Mouse (Mus musculus): ENCODE results near the gene Sv2c. TPM values are rescaled to one million over a fixed set of nuclear protein-coding genes. Genes with fewer than 3 reads are reported as not detected.

Gene Sv2c
- 24.3 and 25.7 TPM in 2 replicates for total RNA-seq (2014; rRNA removed)
- polyA plus RNA-seq (2015; fragmentation: Nextera tagmentation; extraction: Ambion mirVana): 7.8 and 7.9 TPM in 2 replicates

DNA sequence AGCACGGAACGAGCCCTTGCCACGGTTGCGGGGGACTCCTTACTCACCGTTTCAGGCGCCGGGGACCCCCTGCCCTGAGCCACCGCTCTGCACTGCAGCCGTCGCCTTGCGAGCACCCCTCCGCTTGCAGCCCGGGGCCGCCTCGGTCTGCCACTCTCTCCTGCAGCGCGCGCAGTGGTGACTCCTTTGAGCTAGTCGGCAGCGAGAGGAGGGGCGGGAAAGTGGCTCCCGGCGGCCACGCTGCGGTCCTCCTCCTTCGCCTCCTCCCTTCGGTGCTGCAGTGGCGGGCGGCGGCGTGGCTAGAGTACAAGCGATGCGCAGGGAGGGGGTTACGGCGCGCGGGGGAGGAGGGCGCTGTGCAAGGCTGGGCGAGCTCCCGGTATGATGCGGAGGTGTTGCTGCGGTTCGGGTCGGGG lies at the start of gene Sv2c:
Gene Sv2c, minus strand, starts transcription at position 177 of the 416 bp plus-strand sequence.
- peak; percentile 20; the same call in 1 of the 2 replicates for TF ChIP-seq CTCF (IDR thresholded peaks at IDR 0.05)
- Histone ChIP-seq H3K4me1 (ENCODE audit: insufficient read depth, low read length) (no peaks in the 10 kb centered on the region), H3K9me3 (ENCODE audit: low read length) (no peaks in the 10 kb centered on the region), H3K9ac (replicated peaks; ENCODE audit: low read length, poor library complexity, severe bottlenecking) (peak within 1 kb of the TSS; percentile 46), H3K27ac (ENCODE audit: low read depth, low read length) (peak within 1 kb of the TSS; percentile 51; the same call in 1 of the 2 replicates), H3K36me3 (ENCODE audit: insufficient read depth, low read length) (no peaks in the 10 kb centered on the region), H3K27me3 (ENCODE audit: insufficient read depth, low read length) (peaks cover 3% of the 10 kb centered on the region; the same call in 1 of the 2 replicates), H3K4me2 (ENCODE audit: low read depth, low read length, poor library complexity, severe bottlenecking) (peak within 1 kb of the TSS; percentile 93), H3K4me3 (ENCODE audit: low read depth, low read length) (peak within 1 kb of the TSS; percentile 47)
- DNase-seq (ENCODE audit: low spot score) (peak; percentile 78), ATAC-seq (ENCODE audit: low FRiP score) (peak; percentile 60)
- WGBS: 0% methylated on average over 42 of the region's 44 CpGs

DNA sequence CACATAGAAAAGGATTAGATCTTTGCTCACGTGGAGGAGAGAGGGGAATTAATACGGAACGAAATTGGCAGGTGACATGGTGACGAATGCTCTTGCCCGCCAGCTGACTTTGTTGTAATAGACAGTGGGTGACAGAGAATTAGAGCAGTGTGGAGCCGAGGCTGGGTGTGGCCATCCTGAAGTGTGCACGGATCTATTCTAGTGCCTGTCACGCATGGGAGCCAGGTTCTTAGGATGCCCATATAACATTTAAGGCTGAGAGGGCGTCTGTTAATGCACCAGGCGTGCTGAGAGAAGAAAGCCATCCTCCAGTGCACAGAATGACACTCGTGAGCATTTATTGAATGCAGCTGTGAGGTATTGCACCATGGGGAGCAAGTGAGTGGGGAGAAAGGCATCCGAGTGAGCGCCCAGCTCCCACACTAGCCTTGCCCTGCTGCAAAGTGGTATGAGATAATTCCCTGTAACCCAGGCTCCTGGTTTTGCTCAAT lies 48.3 kb upstream of the Sv2c start:
- no peaks in the 10 kb centered on the region for H3K36me3 ChIP-seq (ENCODE audit: insufficient read depth, low read length)
- no peaks in the 10 kb centered on the region for H3K27me3 ChIP-seq (ENCODE audit: insufficient read depth, low read length)
- no peak overlapping the region for H3K27ac ChIP-seq (ENCODE audit: low read depth, low read length)
- H3K4me2 ChIP-seq (ENCODE audit: low read depth, low read length, poor library complexity, severe bottlenecking): no peak overlapping the region
- DNase-seq (ENCODE audit: low spot score) (peak; percentile 53), ATAC-seq (ENCODE audit: low FRiP score) (0 out of 2 replicates have a peak, but pooled peaks have one; percentile 47)
- H3K4me1 ChIP-seq (ENCODE audit: insufficient read depth, low read length): no peaks in the 10 kb centered on the region
- no peak overlapping the region for H3K9ac ChIP-seq (replicated peaks; ENCODE audit: low read length, poor library complexity, severe bottlenecking)
- no peaks in the 10 kb centered on the region for H3K9me3 ChIP-seq (ENCODE audit: low read length)
- 59% methylated on average over 13 of the region's 13 CpGs for WGBS
- TF ChIP-seq CTCF (IDR thresholded peaks at IDR 0.05): no peak
- no peak overlapping the region for H3K4me3 ChIP-seq (ENCODE audit: low read depth, low read length)

DNA sequence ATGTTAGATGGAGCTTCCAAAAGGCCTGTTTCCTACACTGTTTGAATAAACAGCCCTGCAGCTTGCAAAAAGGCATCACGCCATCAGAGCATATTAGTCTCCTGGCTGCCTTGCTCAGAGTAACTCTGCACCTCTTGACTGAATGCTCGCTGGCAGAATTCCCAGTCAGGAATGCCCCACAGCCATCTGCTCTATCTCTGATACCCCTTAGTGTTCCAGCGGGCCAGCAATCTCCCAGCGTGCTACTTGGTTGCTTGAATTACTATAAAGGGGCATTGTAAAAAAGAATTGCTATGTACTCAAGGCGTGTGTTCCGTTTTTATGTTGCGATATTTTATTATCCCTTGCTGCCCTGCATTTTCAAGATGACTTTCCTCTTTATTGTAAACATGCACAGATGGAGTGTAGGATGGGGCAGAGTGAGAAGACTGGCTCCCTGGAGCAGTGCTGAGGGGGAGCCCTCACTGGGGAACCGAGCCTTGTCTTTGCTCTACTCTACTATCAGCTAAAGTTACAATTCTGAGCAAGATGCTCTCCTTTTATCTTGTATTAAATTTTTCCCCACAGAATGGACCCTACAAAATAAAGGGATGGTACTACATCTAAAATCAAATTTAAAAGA lies 43.3 kb upstream of the Sv2c start:
- ATAC-seq (ENCODE audit: low FRiP score) (peak; percentile 71; the same call in 1 of the 2 replicates), DNase-seq (ENCODE audit: low spot score) (peak; percentile 94)
- H3K9me3 ChIP-seq (ENCODE audit: low read length): no peaks in the 10 kb centered on the region
- TF ChIP-seq CTCF (IDR thresholded peaks at IDR 0.05): no peak
- H3K36me3 ChIP-seq (ENCODE audit: insufficient read depth, low read length): no peaks in the 10 kb centered on the region
- 41% methylated on average over 8 of the region's 8 CpGs for WGBS
- no peaks in the 10 kb centered on the region for H3K4me1 ChIP-seq (ENCODE audit: insufficient read depth, low read length)
- no peak overlapping the region; the same call in 1 of the 2 replicates for H3K4me3 ChIP-seq (ENCODE audit: low read depth, low read length)
- no peak overlapping the region for H3K27ac ChIP-seq (ENCODE audit: low read depth, low read length)
- H3K27me3 ChIP-seq (ENCODE audit: insufficient read depth, low read length): no peaks in the 10 kb centered on the region
- H3K4me2 ChIP-seq (ENCODE audit: low read depth, low read length, poor library complexity, severe bottlenecking): no peak overlapping the region
- no peak overlapping the region for H3K9ac ChIP-seq (replicated peaks; ENCODE audit: low read length, poor library complexity, severe bottlenecking)

DNA sequence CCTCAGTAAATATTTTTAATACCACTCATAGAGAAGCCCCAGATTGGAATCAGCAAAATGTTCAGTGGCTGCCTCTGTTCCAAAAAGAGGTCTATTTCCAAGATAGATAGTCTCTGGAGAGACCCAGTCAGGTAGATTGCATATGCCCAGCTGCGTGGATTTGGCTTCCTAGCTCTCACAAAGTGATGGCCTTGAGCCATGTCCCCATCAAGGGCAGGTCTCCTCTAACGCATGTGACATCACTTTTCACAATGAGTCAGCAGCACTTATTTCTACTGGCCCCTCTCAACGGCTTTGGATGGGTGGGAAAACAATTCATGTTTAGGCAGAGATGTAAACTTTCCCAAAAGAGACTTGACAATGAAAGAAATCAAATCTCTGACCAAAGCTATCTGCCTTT lies 41.3 kb upstream of the Sv2c start:
- no peaks in the 10 kb centered on the region for H3K27me3 ChIP-seq (ENCODE audit: insufficient read depth, low read length)
- no peak overlapping the region for H3K4me2 ChIP-seq (ENCODE audit: low read depth, low read length, poor library complexity, severe bottlenecking)
- no peak for ATAC-seq (ENCODE audit: low FRiP score)
- H3K36me3 ChIP-seq (ENCODE audit: insufficient read depth, low read length): no peaks in the 10 kb centered on the region
- no peak for DNase-seq (ENCODE audit: low spot score)
- no peak overlapping the region for H3K9ac ChIP-seq (replicated peaks; ENCODE audit: low read length, poor library complexity, severe bottlenecking)
- no peaks in the 10 kb centered on the region for H3K9me3 ChIP-seq (ENCODE audit: low read length)
- no peak overlapping the region for H3K4me3 ChIP-seq (ENCODE audit: low read depth, low read length)
- WGBS: 77% methylated on average over 3 of the region's 3 CpGs
- no peaks in the 10 kb centered on the region for H3K4me1 ChIP-seq (ENCODE audit: insufficient read depth, low read length)
- no peak overlapping the region for H3K27ac ChIP-seq (ENCODE audit: low read depth, low read length)
- no peak for TF ChIP-seq CTCF (IDR thresholded peaks at IDR 0.05)

DNA sequence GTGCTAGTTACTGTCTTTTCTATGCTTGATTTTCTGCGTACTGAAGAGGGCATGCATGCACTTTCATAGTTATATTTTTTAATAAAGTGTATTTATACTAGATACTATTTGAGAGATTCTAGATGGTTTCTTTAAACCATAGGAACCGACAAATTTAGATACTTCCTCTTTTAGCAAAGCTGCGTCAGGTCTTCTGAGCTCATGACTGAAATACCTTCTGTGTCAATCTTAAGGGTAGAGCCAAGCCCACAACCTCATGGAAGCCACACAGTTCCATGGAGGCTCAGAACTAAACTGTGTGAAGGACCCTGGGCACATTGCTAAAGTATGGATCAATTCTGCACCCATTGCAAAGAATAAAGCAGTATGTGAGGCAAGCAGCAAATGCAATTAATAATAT lies 39.9 kb upstream of the Sv2c start:
- DNase-seq (ENCODE audit: low spot score): no peak
- no peak overlapping the region for H3K27ac ChIP-seq (ENCODE audit: low read depth, low read length)
- H3K9me3 ChIP-seq (ENCODE audit: low read length): no peaks in the 10 kb centered on the region
- no peak overlapping the region for H3K9ac ChIP-seq (replicated peaks; ENCODE audit: low read length, poor library complexity, severe bottlenecking)
- TF ChIP-seq CTCF (IDR thresholded peaks at IDR 0.05): no peak
- 93% methylated on average over 3 of the region's 3 CpGs for WGBS
- H3K4me3 ChIP-seq (ENCODE audit: low read depth, low read length): no peak overlapping the region
- no peak for ATAC-seq (ENCODE audit: low FRiP score)
- no peak overlapping the region for H3K4me2 ChIP-seq (ENCODE audit: low read depth, low read length, poor library complexity, severe bottlenecking)
- H3K27me3 ChIP-seq (ENCODE audit: insufficient read depth, low read length): no peaks in the 10 kb centered on the region
- H3K36me3 ChIP-seq (ENCODE audit: insufficient read depth, low read length): no peaks in the 10 kb centered on the region
- H3K4me1 ChIP-seq (ENCODE audit: insufficient read depth, low read length): no peaks in the 10 kb centered on the region

DNA sequence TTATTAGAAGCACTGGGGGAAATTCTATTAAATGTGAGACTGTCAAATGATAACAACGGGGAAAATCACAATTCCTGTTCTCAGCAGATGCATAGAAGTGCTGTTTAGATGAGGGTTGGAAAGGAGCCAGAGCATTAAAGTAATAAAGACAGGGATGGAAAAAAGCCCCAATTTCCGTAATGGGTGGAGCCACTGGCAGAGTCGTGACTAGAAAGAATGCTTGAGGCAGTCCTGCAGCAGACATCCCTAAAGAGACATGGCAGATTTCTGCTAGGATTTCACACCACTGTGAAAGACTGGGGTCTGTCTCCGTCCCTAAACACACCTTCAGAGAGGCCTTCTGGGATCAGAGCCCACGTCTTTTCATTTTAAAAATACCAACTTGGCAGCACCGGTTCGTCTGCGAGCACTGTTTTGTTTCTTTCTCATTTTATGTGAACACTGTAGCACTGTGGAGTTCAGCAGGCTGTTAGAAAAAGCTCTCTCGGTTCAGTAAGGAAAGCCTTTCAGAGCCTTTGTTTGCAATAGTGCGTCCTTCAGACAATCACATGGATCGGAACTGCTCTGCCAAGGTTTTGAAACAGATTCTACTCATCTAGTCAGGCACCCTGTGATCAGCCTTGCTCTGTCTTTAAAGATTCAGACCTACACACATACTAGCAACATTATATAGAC lies 36.8 kb upstream of the Sv2c start:
- Histone ChIP-seq H3K27ac (ENCODE audit: low read depth, low read length) (peak overlapping the region; percentile 39), H3K4me3 (ENCODE audit: low read depth, low read length) (no peak overlapping the region), H3K27me3 (ENCODE audit: insufficient read depth, low read length) (no peaks in the 10 kb centered on the region), H3K4me2 (ENCODE audit: low read depth, low read length, poor library complexity, severe bottlenecking) (0 out of 2 replicates have a peak overlapping the region, but pooled peaks have one; percentile 15), H3K4me1 (ENCODE audit: insufficient read depth, low read length) (no peaks in the 10 kb centered on the region), H3K9me3 (ENCODE audit: low read length) (no peaks in the 10 kb centered on the region), H3K36me3 (ENCODE audit: insufficient read depth, low read length) (no peaks in the 10 kb centered on the region), H3K9ac (replicated peaks; ENCODE audit: low read length, poor library complexity, severe bottlenecking) (no peak overlapping the region)
- TF ChIP-seq CTCF (IDR thresholded peaks at IDR 0.05): no peak
- 36% methylated on average over 11 of the region's 11 CpGs for WGBS
- peak; percentile 32 for DNase-seq (ENCODE audit: low spot score)
- no peak for ATAC-seq (ENCODE audit: low FRiP score)
